Mouse (Mus musculus) lung, adult 2 months (tissue): Measurements from ENCODE around the gene Eea1.

Source experiments
- CTCF ChIP-seq: fragments of 200-500 bp; IDR thresholded peaks from 2 replicates; pipeline ENCODE4 v1.5.1; 2011; ENCODE audit warnings: mild to moderate bottlenecking, low read length, control low read depth; ENCODE audit not compliant: insufficient read depth
- POLR2A ChIP-seq: fragments of 200-500 bp; IDR thresholded peaks from 2 replicates; pipeline ENCODE4 v1.6.1; 2011; ENCODE audit warnings: low read depth, mild to moderate bottlenecking, control low read depth, low read length, borderline replicate concordance; ENCODE audit errors: extremely low read depth

DNA sequence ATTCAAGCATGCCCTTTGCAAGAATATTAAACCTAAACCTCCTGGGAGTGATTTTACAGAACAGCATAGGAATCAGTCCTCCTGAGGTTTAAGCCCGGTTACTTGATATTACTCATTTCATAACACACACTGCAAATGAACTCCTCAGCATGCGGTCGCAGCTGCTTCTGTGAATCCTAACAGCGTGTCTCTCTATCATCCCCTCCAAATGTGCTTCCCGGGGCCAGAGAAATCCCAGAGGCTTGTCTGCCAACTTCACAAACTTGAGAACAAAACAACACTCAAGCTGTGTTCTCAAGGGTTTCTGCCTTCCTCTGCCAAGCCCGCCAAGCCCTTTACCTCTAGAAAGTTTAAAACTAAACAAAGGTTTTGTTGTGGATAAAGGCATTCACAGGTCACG lies 135.4 kb downstream of the Eea1 start:
- no peak for TF ChIP-seq POLR2A
- no peak for TF ChIP-seq CTCF
